Mouse (Mus musculus): ENCODE measurements at regions not wholly inside any gene's neighbourhood (a gene's known extent, or its start where the extent isn't known, plus 50 kb on each side); places are given as distances from the start of the nearest gene placed in this dataset.
"Not testable (repeated sequence)": the region's sequence is repeated elsewhere in the genome, so short reads cannot be mapped to it uniquely, and the experiment has no call there.

- in situ Hi-C loops (cut with MseI, MboI) = not testable (repeated sequence)
Measured at GRCm38 (mm10) chr1:176504731-176505130, 229.6 kb upstream of the Pld5 start.

GRCm38 (mm10) chr1:176499010-176499650, 224.0 kb upstream of the Pld5 start:
- in situ Hi-C loops (cut with MseI, MboI) = no loop called here

- in situ Hi-C loops (cut with MseI, MboI) = no loop called here
Measured at GRCm38 (mm10) chr1:176468560-176468959, 193.4 kb upstream of the Pld5 start.

GRCm38 (mm10) chr1:176462125-176462524, 187.0 kb upstream of the Pld5 start:
- in situ Hi-C loops (cut with MseI, MboI) = no loop called here

GRCm38 (mm10) chr1:176446735-176447134, 171.6 kb upstream of the Pld5 start:
- in situ Hi-C loops (cut with MseI, MboI) = no loop called here

GRCm38 (mm10) chr1:176443712-176444111, 168.6 kb upstream of the Pld5 start:
- in situ Hi-C loops (cut with MseI, MboI) = no loop called here

- in situ Hi-C loops (cut with MseI, MboI) = no loop called here
Measured at GRCm38 (mm10) chr1:176440254-176440653, 165.1 kb upstream of the Pld5 start.

- in situ Hi-C loops (cut with MseI, MboI) = no loop called here
Measured at GRCm38 (mm10) chr1:176427835-176428234, 152.7 kb upstream of the Pld5 start.

GRCm38 (mm10) chr1:176427046-176427445, 151.9 kb upstream of the Pld5 start:
- in situ Hi-C loops (cut with MseI, MboI) = no loop called here

- in situ Hi-C loops (cut with MseI, MboI) = no loop called here
Measured at GRCm38 (mm10) chr1:176417251-176417650, 142.1 kb upstream of the Pld5 start.

GRCm38 (mm10) chr1:176404128-176404527, 129.0 kb upstream of the Pld5 start:
- in situ Hi-C loops (cut with MseI, MboI) = no loop called here

GRCm38 (mm10) chr1:176379645-176380044, 104.5 kb upstream of the Pld5 start:
- in situ Hi-C loops (cut with MseI, MboI) = no loop called here

GRCm38 (mm10) chr1:176366900-176367299, 91.8 kb upstream of the Pld5 start:
- in situ Hi-C loops (cut with MseI, MboI) = no loop called here

GRCm38 (mm10) chr1:176360957-176361356, 85.8 kb upstream of the Pld5 start:
- in situ Hi-C loops (cut with MseI, MboI) = no loop called here

- in situ Hi-C loops (cut with MseI, MboI) = no loop called here
Measured at GRCm38 (mm10) chr1:176359992-176360724, 85.0 kb upstream of the Pld5 start.

GRCm38 (mm10) chr1:176355342-176355741, 80.2 kb upstream of the Pld5 start:
- in situ Hi-C loops (cut with MseI, MboI) = no loop called here

GRCm38 (mm10) chr1:176354898-176355297, 79.8 kb upstream of the Pld5 start:
- in situ Hi-C loops (cut with MseI, MboI) = no loop called here

- in situ Hi-C loops (cut with MseI, MboI) = no loop called here
Measured at GRCm38 (mm10) chr1:176352706-176353105, 77.6 kb upstream of the Pld5 start.

- in situ Hi-C loops (cut with MseI, MboI) = no loop called here
Measured at GRCm38 (mm10) chr1:176349909-176350495, 74.9 kb upstream of the Pld5 start.

- in situ Hi-C loops (cut with MseI, MboI) = no loop called here
Measured at GRCm38 (mm10) chr1:176348129-176348528, 73.0 kb upstream of the Pld5 start.

GRCm38 (mm10) chr1:176331344-176331743, 56.2 kb upstream of the Pld5 start:
- in situ Hi-C loops (cut with MseI, MboI) = no loop called here

Measured in mouse trophoblast stem cell (cell line).